Mouse (Mus musculus): ENCODE results near the gene Tlcd1.

Tlcd1 gene

DNA sequence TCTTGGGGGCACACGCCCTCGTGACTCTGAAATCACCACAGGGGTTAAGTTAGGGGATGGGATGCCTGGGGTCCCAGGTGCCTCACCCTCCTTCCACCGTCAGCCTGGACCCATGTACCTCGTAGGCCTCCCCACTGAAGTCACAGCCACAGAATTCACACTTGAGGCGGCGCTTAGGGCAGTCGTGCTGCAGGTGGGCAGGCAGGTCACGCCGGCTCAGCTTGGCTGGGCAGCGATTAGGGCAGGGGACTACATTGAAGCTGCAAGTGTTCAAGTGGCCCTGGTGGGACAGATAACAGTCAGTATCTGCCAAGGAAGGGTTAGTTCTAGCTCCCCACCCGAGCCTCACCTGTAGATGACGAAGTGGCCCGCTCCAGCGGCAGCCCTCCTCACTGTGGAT lies 15.3 kb upstream of the Tlcd1 start:
- DNase-seq (ENCODE audit: low spot score in 2 of 2) = no peak

DNA sequence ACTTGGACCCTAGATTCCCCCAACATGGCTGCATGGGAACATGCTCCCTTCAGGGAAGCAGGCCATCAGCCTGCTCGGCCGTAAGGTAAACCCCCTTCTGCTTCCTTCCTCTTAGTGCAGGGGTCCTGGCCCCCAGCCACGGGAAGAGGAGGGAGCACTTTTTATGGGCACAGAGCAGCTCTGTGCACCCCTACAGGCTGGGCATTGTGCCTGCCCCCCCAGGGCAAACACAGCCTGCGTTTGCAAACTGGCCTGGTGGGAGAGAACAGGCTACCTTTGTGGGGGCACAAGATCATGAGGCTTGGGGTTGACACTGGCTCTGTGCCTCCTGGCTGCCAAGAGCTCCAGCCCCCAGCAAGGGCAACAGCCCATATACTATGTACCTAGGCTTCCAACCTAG lies 14.5 kb upstream of the Tlcd1 start:
- no peak for DNase-seq (ENCODE audit: low spot score in 2 of 2)

DNA sequence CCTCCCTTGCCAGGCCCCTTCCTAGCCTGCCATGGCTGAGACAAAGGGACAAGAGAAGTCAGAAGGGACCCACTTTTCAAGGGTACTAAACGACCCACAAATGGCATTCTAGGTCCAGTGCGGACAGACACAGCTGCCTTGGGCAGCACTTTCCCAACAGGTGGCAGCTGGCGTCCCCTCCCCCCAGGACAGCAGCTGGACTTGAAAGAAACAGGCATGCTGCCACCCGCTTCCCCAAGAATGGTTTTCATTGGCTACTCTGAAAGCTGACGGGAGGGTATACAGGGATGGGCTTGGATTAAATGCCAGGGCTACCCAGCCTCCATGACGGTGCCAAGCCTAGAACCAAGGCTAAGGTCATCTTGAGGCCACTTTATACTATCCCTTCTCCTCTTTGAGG lies 14.0 kb upstream of the Tlcd1 start:
- no peak for DNase-seq (ENCODE audit: low spot score in 2 of 2)

DNA sequence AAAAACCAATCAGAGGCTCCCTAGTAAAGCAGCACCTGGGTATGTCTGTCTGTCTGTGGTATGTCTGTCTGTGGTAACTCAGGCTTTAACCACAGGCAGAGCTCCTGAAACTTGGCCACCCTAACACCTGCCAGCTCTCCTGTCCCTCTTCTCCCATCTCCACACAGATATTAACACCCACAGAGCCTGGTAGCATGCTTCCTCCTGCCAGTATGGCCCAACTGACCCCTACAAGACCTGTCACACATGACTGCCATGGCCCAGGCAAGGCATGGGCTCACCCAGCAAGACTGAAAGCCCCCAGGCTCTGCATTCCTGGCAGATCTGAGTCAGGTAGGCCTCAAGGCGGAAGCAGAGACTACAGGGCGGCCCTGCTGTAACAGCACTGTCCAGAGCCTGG lies 13.5 kb upstream of the Tlcd1 start:
- no peak for DNase-seq (ENCODE audit: low spot score in 2 of 2)

DNA sequence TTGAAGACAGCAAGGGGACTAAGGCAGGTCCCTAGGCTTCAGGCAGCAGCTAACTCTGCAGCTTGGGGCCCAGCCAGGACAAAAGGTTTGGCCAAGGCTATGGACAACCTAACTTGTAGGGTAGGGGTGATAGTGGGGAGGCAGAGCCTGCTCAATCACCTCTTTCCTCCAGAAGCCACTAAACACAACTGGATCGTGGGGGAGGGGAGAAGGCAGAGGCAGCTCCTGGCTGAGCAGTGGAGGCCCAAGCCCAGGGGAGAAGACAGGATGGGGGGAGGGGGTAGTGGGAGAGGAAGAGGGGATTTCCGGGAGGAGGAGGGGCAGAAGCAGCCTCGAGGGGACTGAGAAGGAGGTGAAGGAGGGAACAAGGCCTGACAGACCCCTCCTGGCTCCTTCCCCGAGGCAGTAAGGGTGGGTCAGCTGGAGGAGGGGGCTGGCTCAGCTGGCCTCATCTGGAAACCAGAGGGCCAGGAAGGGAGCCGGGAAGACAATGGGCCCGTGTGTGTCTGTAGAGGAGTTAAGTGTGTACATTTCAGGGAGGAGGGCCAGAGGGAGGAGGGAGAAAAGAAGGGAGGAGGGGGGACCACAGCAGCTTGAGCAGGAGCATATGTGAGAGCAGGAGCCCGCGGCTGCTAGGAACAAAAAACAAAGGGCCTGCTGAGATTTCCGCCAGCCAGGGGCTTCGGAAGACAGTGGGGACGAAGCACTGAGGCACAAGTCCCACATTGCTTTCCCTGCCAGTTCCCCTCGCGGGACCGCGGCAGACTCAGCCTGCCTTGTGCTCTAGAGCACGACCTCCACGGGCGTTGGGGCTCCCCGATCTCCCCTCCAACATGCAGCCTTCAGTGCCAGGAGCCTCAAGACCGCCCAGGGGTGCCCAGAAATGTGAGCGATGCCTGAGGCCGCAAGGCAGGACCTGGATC lies 12.6 kb upstream of the Tlcd1 start:
- peak in 1 of 2 experiments; percentile 68 for DNase-seq (ENCODE audit: low spot score in 2 of 2)

DNA sequence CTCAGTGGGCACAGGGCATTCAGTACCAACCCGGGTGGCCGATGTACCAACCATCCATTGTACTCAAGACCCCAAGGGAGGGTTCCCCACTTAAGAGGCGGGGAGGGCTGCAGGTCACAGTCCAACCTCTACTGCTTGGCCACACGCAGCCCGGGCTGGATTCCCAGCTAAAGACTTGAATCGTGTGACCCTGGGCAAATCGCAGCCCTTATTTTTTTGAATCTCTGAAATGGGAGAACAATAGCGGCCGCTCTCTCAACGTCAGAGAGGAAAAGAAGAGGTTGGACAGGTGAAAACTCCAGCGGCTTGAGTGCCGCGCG lies 11.9 kb upstream of the Tlcd1 start:
- no peak for DNase-seq (ENCODE audit: low spot score in 2 of 2)

DNA sequence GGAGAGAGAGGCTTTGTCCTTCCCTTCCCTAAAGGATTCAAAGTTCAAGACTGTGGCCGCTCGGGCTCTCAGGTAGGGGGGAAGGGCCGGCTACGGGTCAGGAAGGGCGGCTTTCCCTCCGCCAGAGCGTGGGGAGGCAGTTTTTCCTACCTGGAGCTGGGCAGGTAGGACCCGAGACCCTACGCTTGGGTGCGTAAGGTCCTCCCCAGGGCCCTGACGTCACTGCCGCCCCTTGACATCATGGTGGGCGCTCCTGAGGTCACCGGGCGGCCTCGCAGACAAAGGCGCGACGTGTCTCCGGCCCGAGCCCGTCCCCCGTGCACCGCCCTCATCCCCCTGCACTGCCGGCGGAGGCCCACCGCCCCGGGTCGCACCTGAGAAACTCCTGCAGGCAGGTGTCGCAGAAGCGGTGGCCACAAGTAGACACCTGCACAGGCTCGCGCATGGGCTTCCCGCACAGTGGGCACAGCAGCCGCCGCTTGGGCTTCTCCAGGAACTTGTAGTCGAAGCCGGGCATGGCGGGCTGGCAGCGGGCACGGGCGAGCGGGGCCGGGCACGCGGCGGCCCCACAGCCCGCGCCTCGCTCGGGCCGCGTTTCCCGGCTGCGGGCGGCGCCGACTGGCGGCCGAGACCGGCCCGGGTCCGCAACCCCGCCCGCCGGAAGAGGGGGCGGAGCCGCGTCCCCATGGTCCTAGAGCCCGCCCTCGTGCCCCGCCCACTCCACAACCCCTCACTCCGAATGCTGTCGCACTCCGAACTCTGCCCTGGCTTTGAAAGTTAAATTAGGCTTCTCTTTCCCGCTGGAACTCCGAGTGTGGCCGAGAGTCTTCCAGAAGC lies 11.4 kb upstream of the Tlcd1 start, which contains the start of gene Traf4:
TSS of gene Traf4 (minus strand) at position 666 of the 837 bp plus-strand sequence.
- peak; percentile 76 to 80 for DNase-seq (ENCODE audit: low spot score in 2 of 2)

DNA sequence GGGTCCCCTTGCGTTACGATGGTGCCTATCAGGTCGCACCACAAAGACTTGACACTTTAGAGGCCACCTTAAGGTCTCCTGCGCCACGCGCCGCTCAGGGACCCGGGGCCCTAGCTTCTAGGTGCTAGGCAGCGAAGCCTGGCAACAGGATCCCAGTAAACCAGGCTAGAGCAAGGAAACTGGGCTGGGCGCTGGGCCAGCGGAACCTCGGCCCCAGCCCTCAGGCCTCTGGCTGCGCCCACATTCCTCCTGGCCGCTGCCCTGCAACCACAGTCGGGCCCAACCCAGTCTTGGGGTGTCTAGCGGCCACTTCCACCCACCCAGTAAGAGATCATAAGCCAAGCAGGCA lies 10.8 kb upstream of the Tlcd1 start:
- DNase-seq (ENCODE audit: low spot score in 2 of 2) = peak in 1 of 2 experiments; percentile 67

DNA sequence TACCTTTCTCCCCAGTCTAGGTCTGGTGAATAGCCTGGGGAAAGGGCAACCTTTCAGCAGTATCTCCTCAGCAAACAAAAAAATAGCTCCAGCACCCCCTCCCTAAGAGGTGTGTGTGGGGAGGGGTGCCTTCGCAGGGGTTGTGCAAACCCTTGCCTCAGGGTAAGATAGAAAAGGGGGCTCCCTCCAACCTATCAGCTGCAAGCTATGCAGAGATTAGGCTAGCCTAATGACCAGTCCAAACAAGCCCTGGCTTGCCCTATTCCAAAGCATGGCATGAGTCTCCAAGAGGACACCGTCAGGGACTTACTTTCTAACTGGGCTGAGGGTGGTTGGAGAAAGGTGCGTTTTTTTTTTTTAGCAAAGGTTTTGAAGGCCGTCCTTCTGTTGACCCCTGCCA lies 10.3 kb upstream of the Tlcd1 start:
- DNase-seq (ENCODE audit: low spot score in 2 of 2) = no peak

DNA sequence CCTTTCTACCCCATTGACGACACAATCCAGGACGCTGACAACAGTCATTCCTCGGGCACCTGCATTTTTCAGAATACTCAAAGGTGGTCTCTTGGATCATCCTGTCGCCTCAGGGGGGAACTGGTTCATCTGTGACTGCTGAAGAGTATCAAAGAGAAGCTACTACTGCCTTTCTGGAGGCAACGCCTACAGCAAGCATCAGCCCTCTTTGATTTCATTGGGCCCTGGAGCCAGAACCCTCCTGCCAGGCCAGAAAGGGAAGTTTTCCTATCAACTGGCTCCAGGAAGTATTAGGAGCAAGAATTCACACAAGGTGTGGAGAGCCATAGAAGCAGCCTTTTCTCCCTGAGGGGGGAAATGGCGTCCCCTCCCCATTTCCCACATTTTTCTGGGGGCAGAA lies 9.9 kb upstream of the Tlcd1 start:
- no peak for DNase-seq (ENCODE audit: low spot score in 2 of 2)

DNA sequence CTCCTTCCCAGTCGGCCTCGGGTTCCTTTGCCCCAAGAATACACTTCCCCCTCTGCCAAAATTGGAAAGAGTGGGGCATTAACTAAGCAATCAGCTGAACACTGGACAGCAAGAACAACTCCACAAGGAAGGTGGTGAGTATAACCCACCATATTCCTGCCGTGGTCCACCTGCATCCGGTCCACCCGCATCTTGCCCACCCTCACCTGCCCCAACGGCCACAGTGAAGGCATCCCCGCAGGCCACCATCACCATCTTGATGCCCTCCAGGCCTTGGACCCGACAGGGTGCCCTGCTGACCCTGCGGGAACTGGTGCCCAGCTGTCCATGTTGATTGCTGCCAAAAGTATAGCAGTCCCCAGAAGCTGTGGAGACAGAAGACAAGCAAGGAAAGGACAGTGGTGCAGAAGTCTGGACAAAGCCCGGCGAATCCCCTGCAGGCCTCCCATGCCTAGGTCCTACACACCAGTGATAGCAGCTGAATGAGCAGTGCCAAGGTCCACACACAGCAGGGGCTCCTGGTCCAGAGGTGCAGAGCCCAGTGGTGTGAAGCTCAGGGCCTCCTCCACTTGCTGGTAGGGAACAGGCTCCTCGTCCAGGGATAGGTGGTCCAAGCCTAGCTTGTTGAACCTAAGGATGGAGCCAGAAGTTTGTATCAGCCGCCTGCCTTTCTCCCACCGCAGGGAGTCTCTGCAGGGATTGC lies 9.1 kb upstream of the Tlcd1 start:
- DNase-seq (ENCODE audit: low spot score in 2 of 2) = no peak

DNA sequence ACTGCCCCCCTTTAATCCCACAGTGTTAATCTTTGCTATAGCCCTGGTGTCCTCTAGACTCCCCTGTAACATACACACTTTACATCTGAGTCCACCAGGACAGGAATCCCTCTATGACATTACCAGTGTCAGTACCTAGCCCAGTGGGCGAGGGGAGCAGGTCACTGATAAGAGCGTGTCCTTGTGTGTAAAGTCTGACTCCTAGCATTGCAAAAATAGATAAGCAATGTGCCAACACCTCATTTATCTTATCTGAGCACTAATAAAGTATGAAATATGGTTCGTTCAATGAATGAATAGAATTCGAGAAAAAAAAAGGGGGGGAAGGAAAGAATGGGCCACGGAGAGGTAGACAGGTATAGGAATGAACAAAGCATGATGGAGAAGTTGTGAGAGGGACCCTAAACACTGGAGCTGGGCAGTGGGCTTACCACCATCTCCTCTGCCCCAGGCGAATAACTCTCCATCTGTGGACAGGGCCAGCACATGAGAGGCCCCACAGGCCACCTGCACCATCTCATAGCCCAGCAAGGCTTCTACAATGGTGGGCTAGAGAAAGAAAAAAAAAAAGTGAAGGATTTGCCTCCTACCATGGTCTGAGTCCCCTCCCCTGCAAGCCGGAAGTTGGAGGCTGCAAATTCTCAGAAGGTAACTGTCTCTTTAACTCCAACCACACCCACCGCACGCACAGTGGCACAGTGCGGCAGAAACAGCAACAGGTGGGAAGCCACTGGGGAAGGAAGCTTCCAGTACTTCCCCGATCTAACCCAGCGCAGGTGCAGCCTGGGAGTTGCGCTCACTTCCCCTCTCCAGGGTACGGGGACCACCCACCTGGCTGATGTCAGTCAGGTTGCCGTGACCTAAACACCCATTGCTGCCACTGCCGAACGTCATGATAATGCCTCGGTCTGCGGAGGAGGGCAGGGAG lies 7.7 kb upstream of the Tlcd1 start:
- DNase-seq (ENCODE audit: low spot score in 2 of 2) = no peak

DNA sequence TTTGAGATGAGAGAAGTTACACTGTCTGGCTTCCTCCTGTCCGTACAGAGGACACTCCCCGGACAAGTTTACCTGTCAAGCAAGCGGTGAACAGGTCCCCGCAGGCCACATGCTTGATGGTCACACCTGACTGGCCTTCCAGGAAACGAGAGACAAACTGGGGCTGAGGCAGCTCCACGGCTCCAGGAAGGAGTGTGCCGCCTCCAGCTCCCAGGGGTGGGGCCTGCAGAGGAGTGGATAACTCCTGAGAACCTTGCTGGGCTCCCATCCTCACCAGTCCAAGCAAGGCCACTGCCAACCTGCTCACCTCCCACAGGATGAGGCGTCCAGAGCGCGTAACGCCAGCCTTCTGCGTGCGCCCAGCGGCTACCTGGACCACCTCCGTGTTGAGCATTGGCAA lies 6.2 kb upstream of the Tlcd1 start:
- DNase-seq (ENCODE audit: low spot score in 2 of 2) = peak in 1 of 2 experiments; percentile 48

DNA sequence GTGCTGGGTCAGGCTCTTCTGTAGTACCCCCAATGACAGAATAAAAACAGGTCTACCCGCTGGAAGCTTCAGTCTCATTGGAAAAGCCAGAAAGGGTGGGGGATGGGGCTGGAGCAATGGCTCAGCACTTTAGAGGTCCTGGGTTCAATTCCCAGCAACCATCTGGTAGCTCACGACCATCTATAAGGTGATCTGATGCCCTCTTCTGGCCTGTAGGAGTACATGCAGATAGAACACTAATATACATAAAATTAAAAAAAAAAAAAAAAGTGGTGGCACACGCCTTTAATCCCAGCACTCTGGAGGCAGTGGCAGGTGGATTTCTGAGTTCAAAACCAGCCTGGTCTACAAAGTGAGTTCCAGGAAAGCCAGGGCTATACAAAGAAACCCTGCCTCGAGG lies 5.2 kb upstream of the Tlcd1 start:
- DNase-seq (ENCODE audit: low spot score in 2 of 2) = no peak

DNA sequence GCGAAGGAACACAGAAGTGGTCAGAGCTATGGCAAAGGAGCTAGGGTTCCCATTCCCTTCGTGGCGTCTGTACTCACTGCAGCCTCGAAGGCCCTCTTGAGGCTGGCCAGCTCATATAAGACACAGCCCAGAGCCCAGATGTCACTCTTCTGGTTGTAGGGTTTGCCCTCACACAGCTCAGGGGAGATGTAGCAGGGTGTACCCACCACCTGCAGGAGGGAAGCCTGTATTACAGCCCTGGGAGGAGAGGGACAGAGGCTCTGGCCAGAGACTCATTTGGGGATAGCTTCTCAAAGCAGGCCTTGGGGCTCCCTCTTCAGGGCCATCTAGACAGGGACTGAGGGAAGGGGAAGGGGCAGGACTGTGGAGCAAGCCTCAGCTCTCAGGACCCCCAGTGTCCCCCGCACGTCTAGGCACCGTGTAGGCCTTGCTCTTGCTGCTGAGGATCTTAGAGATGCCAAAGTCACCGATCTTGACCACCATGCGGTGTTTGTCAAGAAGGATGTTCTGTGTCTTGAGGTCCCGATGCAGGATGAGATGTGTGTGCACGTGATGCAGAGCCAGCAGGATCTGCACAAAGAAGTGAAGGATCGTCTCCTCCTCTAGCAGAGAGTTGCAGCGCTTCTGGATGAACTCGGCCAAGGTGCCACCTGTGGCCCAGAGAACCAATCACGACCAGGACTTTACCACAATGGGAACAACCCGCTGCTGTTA lies 4.3 kb upstream of the Tlcd1 start:
- no peak for DNase-seq (ENCODE audit: low spot score in 2 of 2)

DNA sequence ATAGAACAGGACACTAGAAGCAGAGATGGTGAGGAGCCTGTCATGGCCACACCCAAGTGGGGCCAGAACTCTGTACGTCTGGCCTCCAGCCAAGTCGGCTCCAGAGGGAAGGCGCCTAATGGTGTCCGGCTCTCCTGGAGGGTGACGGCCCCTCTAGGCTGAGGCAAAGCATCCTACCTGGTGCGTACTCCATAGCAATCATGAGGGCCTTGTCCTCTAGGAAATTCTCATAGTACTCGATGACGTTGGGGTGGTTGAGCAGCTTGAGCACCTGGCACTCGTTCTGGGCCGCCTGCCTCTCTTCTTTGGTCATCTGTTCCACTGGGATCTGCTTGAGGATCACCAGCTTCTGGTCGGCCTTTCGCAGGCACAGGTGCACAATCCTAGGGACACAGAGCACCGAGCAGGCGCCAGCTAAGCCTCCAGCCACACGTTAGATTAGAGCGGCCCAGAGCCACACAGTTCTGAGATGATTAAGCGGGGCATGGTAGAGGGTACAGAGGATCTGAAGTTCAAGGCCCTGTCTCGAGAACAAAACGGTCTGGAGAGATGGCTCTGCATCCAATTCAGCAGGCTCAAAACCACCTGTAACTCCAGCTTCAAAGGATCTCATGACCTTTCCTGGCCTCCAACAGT lies 3.6 kb upstream of the Tlcd1 start:
- DNase-seq (ENCODE audit: low spot score in 2 of 2) = no peak

DNA sequence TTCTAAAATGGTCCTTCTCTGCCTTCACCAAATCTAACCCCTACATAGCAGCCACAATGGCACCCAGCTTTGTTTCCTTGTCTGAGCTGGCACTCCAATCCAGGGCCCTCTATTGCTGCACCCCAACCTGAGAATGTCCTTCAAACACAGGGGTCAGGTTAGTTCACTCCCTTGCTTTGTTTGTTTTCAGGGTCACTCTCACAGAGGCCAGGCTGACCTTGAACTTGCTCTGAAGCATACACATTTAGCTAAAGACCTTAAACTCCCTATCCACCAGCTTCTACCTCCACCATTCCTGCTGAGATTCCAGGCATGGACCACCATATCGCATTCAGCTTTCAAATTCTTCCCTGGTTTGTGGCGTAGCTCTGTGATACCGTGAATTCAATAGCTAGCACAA lies 2.0 kb upstream of the Tlcd1 start:
- no peak for DNase-seq (ENCODE audit: low spot score in 2 of 2)

DNA sequence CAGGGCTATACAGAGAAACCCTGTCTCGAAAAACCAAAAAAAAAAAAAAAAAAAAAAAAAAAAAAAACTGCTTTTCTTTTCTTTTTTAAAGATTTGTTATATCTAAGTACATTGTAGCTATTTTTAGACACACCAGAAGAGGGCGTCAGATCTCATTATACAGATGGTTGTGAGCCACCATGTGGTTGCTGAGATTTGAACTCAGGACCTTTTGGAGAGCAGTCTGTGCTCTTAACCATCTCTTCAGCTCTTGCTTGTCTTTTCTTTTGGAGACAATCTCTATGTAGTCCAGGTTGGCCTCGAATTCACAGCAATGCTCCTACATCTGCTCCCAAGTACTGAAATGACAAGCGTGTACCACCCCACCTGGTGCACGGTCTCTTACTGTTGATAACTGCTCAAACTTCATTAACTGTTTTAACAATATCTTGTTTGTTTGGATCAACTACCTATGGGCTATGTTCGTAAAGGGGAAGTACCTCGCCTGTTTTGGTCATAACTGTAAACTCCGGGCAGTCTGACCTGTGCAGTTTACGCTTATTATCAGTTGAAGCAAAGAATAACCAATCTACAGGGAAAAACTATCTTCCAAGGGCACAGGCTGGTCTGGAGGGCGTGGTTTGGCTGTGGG lies 625 bp upstream of the Tlcd1 start:
- no peak for DNase-seq (ENCODE audit: low spot score in 2 of 2)

DNA sequence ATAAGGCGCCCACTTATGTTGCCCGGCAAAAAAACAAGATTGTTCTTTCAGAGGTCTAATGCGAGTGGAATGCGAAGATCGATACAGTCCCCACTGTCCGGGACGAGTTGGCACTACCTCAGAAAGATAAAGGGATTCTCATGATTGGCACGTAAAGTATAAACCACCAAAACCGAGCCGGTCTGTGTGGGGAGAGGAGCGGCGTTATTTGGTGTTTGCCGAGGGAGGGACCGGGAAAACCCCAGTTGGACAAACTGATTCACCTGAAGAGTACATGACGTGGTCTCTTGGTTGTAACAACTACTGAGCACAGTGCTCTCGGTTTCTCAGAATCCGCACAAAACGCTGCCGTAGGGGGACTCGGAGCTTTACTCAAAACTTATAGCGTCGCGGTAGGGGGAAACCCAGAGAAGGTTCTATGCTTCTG lies 407 bp downstream of the Tlcd1 start:
- DNase-seq (ENCODE audit: low spot score in 2 of 2) = no peak

DNA sequence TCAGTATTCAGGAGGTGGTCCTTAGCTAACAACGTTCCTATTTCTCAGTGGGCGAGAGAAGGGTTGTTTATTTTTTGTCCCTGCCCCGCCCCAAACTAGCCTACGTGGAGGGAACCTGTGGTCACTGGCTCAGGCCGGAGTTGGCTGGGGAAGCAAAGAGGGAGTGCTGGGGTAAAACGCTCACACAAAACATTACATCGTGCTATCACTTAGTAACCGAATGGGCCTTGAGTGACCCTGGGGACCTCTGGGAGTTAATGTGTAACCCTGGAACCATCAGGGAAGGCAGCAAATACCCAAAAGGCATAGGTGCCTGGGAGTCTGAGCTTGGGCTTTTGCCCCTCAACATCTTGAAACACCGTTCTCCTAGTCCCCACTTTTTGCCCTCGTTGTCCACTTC lies 926 bp downstream of the Tlcd1 start:
- peak; percentile 37 to 57 for DNase-seq (ENCODE audit: low spot score in 2 of 2)

All from urinary bladder, postnatal 36 days (tissue).